Mouse (Mus musculus) cerebellum, adult 18-20 months (tissue): ENCODE results near the gene Slc35f6.
"Not testable (repeated sequence)": the region's sequence is repeated elsewhere in the genome, so short reads cannot be mapped to it uniquely, and the experiment has no call there.

Source experiments
- DNase-seq, 2 experiments: peaks; one replicate each; pipeline ENCODE4 v3.0.0; 2021

Gene Slc35f6

GRCm38 (mm10) chr5:30660813-30661212, 13.1 kb downstream of the Slc35f6 start:
- no peak for DNase-seq

GRCm38 (mm10) chr5:30665360-30665759, 17.6 kb downstream of the Slc35f6 start:
- no peak for DNase-seq

GRCm38 (mm10) chr5:30665968-30666367, 18.2 kb downstream of the Slc35f6 start:
- DNase-seq = no peak

GRCm38 (mm10) chr5:30666391-30667195, 18.9 kb downstream of the Slc35f6 start, which contains the start of gene Cenpa:
TSS of gene Cenpa (plus strand) at chr5:30666777.
- peak; percentile 86 to 96 for DNase-seq

- no peak for DNase-seq
Observed at GRCm38 (mm10) chr5:30667215-30667614, 19.5 kb downstream of the Slc35f6 start.

- no peak for DNase-seq
Observed at GRCm38 (mm10) chr5:30667686-30668085, 20.0 kb downstream of the Slc35f6 start.

GRCm38 (mm10) chr5:30668637-30669495, 21.1 kb downstream of the Slc35f6 start:
- no peak for DNase-seq

- no peak for DNase-seq
Observed at GRCm38 (mm10) chr5:30669496-30669830, 21.7 kb downstream of the Slc35f6 start.

GRCm38 (mm10) chr5:30670091-30670490, 22.4 kb downstream of the Slc35f6 start:
- no peak for DNase-seq

- no peak for DNase-seq
Observed at GRCm38 (mm10) chr5:30674001-30674400, 26.3 kb downstream of the Slc35f6 start.

- no peak for DNase-seq
Observed at GRCm38 (mm10) chr5:30676800-30677199, 29.1 kb downstream of the Slc35f6 start.

- DNase-seq = not testable (repeated sequence)
Observed at GRCm38 (mm10) chr5:30678069-30678468, 30.3 kb downstream of the Slc35f6 start.

GRCm38 (mm10) chr5:30678722-30679296, 31.1 kb downstream of the Slc35f6 start:
- no peak for DNase-seq

- no peak for DNase-seq
Observed at GRCm38 (mm10) chr5:30679593-30679992, 31.9 kb downstream of the Slc35f6 start.

- DNase-seq = no peak
Observed at GRCm38 (mm10) chr5:30681970-30682369, 34.2 kb downstream of the Slc35f6 start.

- DNase-seq = no peak
Observed at GRCm38 (mm10) chr5:30682967-30683600, 35.4 kb downstream of the Slc35f6 start.

- no peak for DNase-seq
Observed at GRCm38 (mm10) chr5:30683993-30684392, 36.3 kb downstream of the Slc35f6 start.

- peak; percentile 9 to 17 for DNase-seq
Observed at GRCm38 (mm10) chr5:30686781-30687180, 39.0 kb downstream of the Slc35f6 start.

GRCm38 (mm10) chr5:30700361-30701000, 52.7 kb downstream of the Slc35f6 start:
- no peak for DNase-seq

GRCm38 (mm10) chr5:30701373-30701772, 53.6 kb downstream of the Slc35f6 start:
- DNase-seq = not testable (repeated sequence)

- no peak for DNase-seq
Observed at GRCm38 (mm10) chr5:30701866-30702265, 54.1 kb downstream of the Slc35f6 start.
